Mouse (Mus musculus) E14TG2a.4 (cell line): ENCODE results near the gene Teddm1a.

Experiments used
- CTCF ChIP-seq: conservative IDR thresholded peaks from 2 replicates; pipeline ENCODE4 v1.5.1; 2014; ENCODE audit warnings: low read length
- NANOG ChIP-seq: IDR thresholded peaks from 2 replicates; pipeline ENCODE4 v1.6.1; 2014; ENCODE audit warnings: borderline replicate concordance, low read length, mixed read lengths
- POU5F1 ChIP-seq: IDR thresholded peaks from 2 replicates; pipeline ENCODE4 v1.6.1; 2014; ENCODE audit warnings: low read length, borderline replicate concordance

- TF ChIP-seq CTCF (no peak), NANOG (no peak), POU5F1 (no peak)
Measured at GRCm38 (mm10) chr1:153899731-153900380, 8.3 kb downstream of the Teddm1a start, which contains the start of the genes Glul and Teddm2.
